Mouse (Mus musculus) liver, embryonic 14.5 days (tissue): ENCODE measurements around the gene Rapgef1.

Experiments used
- CTCF ChIP-seq: IDR thresholded peaks from 2 replicates; pipeline ENCODE4 v1.5.1; 2016; ENCODE audit warnings: antibody characterized with exemption, low read depth, control low read depth
- EP300 ChIP-seq: IDR thresholded peaks from 2 replicates; pipeline ENCODE4 v1.6.1; 2016; ENCODE audit warnings: antibody characterized with exemption, low read depth

GRCm38 (mm10) chr2:29573591-29573990 lies 45.9 kb upstream of the Rapgef1 start:
- no peak for TF ChIP-seq CTCF
- no peak for TF ChIP-seq EP300
